Mouse (Mus musculus): ENCODE measurements around the gene 1600014C10Rik.

GRCm38 (mm10) chr7:38167724-38168141 is 15.3 kb upstream of the 1600014C10Rik start:
- TF ChIP-seq CTCF (conservative IDR thresholded peaks at IDR 0.05; ENCODE audit: low read length) = peak; percentile 83
- no peak for TF ChIP-seq NANOG (IDR thresholded peaks at IDR 0.05; ENCODE audit: borderline replicate concordance, low read length)
- TF ChIP-seq POU5F1 (IDR thresholded peaks at IDR 0.05; ENCODE audit: borderline replicate concordance, low read length) = no peak
